Mouse (Mus musculus): ENCODE measurements around the gene Cplx1. TPM values are rescaled to one million over a fixed set of nuclear protein-coding genes. Genes with fewer than 3 reads are reported as not detected.
A peak's percentile ranks its signal among the peaks of the same experiment; 100 is the strongest.
"Not testable (repeated sequence)": the region's sequence is repeated elsewhere in the genome, so short reads cannot be mapped to it uniquely, and the experiment has no call there.

Cplx1 gene
- total RNA-seq, 2 experiments from 2014 or later, result 527 to 537 TPM

DNA sequence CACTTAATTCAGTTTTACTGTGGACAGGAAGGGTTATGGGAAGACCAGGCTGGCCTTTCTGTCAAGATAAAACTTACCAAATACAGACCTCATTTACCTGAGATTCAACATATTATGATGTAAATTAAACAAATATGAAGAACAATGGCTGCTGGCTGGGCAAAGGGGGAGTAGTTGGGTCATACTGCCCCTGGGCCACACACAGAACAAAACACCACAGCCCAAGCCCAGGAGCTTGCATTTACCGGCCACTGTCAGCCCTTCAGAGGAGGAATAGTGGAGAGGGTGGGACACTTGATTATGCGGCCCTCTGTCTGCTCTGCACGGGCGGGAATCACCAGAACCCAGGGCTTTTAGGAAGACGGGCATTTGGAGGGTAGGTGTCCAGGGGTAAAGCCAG is 30.9 kb downstream of the Cplx1 start:
- DNase-seq (ENCODE audit: low spot score in 2 of 2), result no peak
- intact Hi-C loops (cut with DNase I), result no loop called here

DNA sequence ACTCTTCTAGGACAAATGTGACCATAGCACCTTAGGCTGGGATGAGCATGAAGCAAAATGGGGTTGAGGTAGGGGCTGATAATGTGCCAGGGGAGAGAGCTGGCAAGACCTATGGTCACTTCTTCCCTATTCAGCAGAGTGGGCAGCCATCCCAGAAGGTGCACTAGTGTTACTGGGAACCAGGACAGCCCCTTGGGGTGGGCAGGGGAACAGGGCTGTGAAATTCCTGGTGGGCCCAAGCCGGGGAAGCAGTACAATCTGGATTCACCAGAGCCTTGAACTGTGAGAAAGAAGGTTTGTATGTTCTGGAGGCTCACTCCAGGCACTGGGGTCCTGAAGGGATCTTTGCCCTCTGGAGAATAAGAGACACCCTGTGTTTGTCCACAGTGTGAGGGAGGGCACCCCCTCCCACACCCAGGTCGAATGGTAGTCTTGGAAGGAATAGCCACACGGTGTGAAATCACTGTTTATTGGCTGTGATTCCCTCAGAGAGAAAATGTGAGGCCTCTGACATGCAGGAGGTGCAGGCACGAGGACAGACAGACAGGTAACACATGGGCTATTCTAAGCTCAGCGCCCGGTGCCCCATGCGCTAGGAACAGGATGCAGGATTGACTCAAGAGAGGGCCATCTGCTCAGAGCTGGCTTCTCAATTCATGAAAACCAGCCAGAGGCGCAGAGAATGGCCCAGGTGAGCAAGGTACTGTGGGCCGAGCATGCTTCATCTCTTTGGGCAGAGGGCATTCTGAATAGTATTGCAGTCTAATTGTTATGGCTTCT is 31.5 kb downstream of the Cplx1 start:
- no peak for DNase-seq (ENCODE audit: low spot score in 2 of 2)
- intact Hi-C loops (cut with DNase I), result no loop called here

DNA sequence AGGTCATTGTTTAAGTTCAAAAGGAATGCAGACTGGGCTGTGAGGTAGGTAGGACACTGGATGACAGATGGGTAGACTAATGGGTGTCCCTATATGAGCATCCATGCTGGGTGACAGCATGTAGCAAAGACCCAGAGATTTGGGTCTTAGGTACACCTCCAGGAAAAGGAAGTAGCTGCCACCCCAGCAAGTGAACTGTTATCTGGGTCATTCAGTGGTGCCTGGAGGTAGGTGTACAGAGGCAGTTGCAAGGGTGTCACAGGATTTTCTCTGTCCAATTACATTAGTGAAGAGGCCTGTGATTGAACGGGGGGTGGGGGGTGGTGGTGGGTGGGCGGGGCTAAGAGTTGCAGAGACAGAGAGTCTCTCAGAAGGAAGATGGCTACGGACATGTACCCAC is 33.2 kb downstream of the Cplx1 start:
- DNase-seq (ENCODE audit: low spot score in 2 of 2), result no peak
- intact Hi-C loops (cut with DNase I), result no loop called here

DNA sequence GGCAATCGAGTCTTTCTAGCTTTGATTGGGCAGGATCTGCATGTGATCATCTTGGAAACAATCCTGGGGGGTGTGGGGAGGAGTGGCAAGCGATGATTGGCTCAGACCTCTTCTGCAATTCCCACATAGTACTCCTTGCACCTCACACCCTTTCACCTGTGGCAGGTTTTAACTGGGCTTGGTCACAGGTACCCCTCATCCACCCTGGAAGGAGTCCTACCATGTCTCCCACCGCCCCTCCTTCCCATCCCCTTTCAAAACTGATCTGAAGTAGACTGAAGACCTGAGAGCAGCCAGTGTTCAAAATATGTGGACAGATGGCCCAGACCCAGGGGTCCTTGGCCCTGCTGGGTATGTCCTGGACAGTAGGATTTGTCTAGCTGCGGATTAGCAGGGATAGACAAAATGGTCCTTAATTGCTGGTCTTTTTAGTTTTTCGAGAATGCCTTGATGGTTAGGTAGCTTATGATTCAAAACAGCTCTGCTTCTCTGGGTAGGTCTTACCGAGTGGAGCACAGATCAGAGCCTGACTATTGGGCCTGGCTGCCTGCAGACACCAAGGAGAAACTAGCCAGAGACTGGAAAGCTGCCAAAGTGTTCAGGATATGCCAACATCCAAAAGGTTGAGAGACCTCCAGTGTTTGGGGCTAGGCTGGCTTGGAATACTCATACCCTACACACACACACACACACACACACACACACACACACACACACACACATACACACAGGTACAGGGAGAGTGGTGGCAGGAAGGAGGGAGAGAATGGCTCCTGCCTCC is 34.1 kb downstream of the Cplx1 start:
- intact Hi-C loops (cut with DNase I), result no loop called here
- no peak for DNase-seq (ENCODE audit: low spot score in 2 of 2)

DNA sequence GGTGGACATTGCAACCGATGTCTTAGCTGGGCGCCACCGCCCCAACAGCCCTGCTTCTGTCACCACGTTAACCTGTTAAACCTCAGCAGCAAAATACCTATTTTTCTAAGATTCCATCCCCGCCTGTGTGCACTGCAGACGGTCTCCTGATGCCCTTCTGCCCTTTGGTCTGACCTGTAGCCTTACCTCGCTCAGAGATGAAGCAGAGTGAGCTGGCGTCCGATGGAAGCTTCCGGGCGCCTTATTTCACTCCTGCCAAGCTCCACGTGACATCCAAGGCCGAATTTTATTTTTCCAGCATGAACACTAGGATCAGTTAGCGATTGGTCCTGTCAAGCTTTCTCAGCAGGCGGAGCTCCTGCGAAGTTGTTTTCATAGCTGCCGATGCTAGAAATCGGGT is 47.5 kb downstream of the Cplx1 start:
- DNase-seq (ENCODE audit: low spot score in 2 of 2), result no peak
- intact Hi-C loops (cut with DNase I), result no loop called here

DNA sequence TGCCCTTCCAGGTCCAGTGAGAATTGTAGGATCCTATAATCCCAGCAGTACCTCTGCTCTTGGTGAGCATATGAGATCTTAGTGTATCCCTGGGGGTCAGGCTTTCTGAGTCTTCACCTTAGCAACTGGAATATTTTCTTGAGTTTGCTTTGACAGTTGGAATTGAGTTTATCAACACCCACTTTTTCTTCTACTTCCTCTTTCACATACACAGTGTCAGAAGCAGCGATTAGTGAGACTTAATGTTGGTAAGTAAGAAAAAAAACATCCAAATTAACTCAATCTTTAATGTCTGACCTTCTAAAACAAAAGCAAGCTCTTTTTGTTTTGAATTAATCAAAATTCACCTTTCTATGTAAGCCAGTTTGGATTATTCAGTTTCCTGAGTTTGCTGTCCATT is 48.3 kb downstream of the Cplx1 start:
- intact Hi-C loops (cut with DNase I), result no loop called here

DNA sequence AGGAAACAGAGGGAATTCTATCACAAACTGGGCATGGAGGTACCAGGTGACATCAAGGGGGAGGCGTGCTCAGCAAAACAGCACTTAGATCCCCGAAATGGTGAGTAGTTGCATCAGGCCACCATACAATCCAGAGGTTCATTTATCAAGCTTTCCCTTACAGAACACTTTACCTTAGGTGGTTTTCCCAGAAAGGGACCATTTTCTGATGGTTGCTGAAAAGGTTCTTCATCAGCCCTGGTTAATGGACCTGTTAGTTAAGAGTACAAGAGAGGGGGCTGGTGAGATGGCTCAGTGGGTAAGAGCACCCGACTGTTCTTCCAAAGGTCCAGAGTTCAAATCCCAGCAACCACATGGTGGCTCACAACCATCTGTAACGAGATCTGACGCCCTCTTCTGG is 63.7 kb downstream of the Cplx1 start:
- intact Hi-C loops (cut with DNase I); DNase-seq (ENCODE audit: low spot score in 2 of 2): not testable (repeated sequence)

More for the DNA sequence above, 48.3 kb downstream of the Cplx1 start:
- DNase-seq (ENCODE audit: low spot score in 2 of 2), result no peak

DNA sequence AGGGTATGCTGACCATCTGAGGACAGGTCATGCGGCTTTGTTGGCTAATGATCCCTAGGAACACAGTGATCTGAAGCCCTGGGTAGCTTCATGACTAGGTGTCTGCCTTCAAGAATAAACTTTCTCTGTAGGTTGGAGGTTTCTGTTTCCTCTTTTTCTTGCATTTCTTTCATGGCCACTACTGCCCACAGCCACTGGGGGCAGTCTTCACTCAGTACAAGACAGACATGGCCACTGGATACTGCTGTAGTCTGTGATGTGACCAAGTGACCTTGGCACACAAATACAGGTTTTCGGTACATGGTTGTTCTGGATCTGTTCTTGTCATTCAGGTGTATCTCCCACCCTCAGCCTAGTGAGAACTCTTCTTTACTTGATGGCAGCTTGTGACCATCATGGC is 64.6 kb downstream of the Cplx1 start:
- peak in 1 of 2 experiments; percentile 35 for DNase-seq (ENCODE audit: low spot score in 2 of 2)
- intact Hi-C loops (cut with DNase I), result no loop called here

DNA sequence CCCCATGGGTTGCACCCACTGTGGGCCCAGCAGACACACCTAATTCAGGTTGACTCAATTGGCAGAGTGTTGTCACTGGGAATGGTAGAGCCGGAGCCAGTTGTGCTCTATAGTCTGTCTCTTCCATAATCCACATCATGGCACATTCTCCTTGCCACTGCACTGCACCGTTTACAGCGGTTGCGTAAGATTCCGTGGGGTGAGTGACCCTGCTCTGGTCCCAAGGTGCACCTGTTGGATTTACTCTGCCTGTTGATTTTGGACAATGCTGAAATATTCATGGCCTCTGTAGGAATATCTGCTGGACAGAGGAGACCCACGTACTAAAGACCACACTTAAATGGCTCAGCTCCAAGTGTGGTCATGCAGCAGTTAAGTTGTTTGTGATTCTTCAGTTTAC is 66.8 kb downstream of the Cplx1 start:
- no peak for DNase-seq (ENCODE audit: low spot score in 2 of 2)
- intact Hi-C loops (cut with DNase I), result no loop called here

DNA sequence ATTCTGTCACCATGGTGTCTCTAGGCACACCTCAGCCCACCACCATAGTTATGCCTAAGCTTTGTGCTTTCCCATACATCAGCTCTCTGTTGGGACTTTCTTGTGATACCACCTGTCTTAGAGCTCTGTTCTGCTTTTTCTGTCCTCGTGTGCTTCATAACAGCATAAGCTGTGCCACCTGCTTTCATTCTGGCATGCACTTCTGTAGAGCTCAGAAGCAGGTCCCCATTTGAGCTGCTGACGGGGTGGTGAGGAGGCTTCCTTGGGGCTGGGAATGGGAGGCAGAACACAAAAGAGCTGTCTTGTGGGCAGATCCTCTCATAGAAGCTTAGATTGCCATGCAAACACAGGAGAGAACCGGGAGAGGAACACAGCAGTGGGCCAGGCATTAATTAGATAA is 73.8 kb downstream of the Cplx1 start:
- peak in 1 of 2 experiments; percentile 31 for DNase-seq (ENCODE audit: low spot score in 2 of 2)

DNA sequence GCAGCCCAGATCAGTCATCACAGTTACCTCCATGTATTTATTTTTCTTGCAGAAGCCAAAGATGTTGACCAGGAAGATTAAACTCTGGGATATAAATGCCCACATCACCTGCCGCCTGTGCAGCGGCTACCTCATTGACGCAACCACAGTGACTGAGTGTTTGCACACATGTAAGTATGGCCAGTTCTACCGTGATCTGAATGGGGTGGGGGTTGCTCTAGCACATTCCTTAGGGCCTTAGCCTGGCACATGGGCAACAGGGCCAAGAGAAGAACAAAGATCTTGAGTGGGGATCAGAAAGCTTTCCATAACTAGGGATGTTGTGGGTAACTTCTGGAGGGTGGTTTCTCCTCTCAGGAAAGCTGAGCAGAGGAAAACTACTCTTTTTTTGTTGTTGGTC is 76.1 kb downstream of the Cplx1 start:
- intact Hi-C loops (cut with DNase I), result no loop called here
- no peak for DNase-seq (ENCODE audit: low spot score in 2 of 2)

More for the DNA sequence above, 73.8 kb downstream of the Cplx1 start:
- intact Hi-C loops (cut with DNase I), result no loop called here

DNA sequence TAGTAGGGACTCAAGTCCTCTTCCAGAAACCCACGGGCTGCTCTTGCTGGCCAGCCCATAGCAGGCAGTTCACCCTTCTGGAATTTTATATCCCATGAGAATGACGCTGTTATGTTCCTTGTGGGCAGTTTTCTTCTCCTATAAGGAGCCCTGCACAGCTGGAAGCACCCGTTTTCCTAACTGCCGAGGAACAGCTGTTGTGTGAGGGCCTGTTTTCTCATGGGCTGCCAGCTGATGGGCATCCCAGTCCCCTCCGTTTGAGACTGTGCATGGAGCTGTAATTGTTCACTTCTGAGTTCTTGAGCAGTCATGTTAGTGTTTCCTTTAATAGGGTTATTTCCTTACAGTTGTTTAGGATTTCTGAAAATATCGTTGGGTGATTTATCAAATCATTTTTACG is 80.2 kb downstream of the Cplx1 start:
- no peak for DNase-seq (ENCODE audit: low spot score in 2 of 2)
- intact Hi-C loops (cut with DNase I), result no loop called here

Other genes starting within 250 kb of the Cplx1 start
- 10 to 100 TPM; 10.5 to 10.7 TPM for gene Pigg, start 237.4 kb downstream of the Cplx1 start, total RNA-seq (2021)
- gene Gm42517, start 182.1 kb downstream of the Cplx1 start, total RNA-seq (2021), result 10 to 100 TPM; 76.9 to 78.2 TPM
- gene Pde6b, start 161.6 kb downstream of the Cplx1 start, total RNA-seq (2021), result under 1 TPM; 0.13 to 0.19 TPM
- gene Atp5k, start 115.6 kb downstream of the Cplx1 start, total RNA-seq (2021), result 100 to 1,000 TPM; 253 to 266 TPM
- gene Mfsd7a, start 101.1 kb downstream of the Cplx1 start, total RNA-seq (2021), result under 1 TPM; 0.22 to 0.51 TPM
- gene Pcgf3, start 88.8 kb downstream of the Cplx1 start, total RNA-seq (2021), result 10 to 100 TPM; 60.6 to 64.4 TPM
- 10 to 100 TPM; 87.3 to 90.5 TPM for gene Gak, start 79.7 kb upstream of the Cplx1 start, total RNA-seq (2021)
- gene Tmem175, start 79.7 kb upstream of the Cplx1 start, total RNA-seq (2021), result 10 to 100 TPM; 38.3 to 44.2 TPM
- gene Idua, start 110.3 kb upstream of the Cplx1 start, total RNA-seq (2021), result 1 to 10 TPM; 9.6 TPM
- 10 to 100 TPM; 51.4 to 53.5 TPM for gene Dgkq, start 119.6 kb upstream of the Cplx1 start, total RNA-seq (2021)
- 1 to 10 TPM; 1.3 to 2.6 TPM for gene Slc26a1, start 125.5 kb upstream of the Cplx1 start, total RNA-seq (2021)
- gene Fgfrl1, start 142.4 kb upstream of the Cplx1 start, total RNA-seq (2021), result 10 to 100 TPM; 14.4 to 20.7 TPM
- not detected for gene Rnf212, start 225.0 kb upstream of the Cplx1 start, total RNA-seq (2021)
- not detected for gene Tmed11, start 245.3 kb upstream of the Cplx1 start, total RNA-seq (2021)